In genomic region chr11:69059975-69060411, GRCm38 (mm10) we compare ENCODE assay signal across 8 mouse cellular contexts. TPM values are rescaled to one million over a fixed set of nuclear protein-coding genes. Genes with fewer than 3 reads are reported as not detected.
DNase-seq lines count a peak whose midpoint lies in the region; ATAC-seq and TF ChIP-seq lines count a peak whose summit lies in the region.

No protein-coding gene starts in this region.

- DNase-seq in adrenal gland, postnatal 14 days = peak; percentile 77
- no peak for DNase-seq in adrenal gland, adult 8-10 months
- DNase-seq in lung, embryonic 14.5 days = no peak
- DNase-seq in lung, postnatal 14 days = no peak
- DNase-seq in embryonic facial prominence, embryonic 14.5 days (ENCODE audit: low spot score) = peak; percentile 31
- peak; percentile 70 for DNase-seq in midbrain, embryonic 14.5 days
- DNase-seq in urinary bladder, postnatal 36 days (ENCODE audit: low spot score in 2 of 2) = no peak

- no peak; the same call in 1 of the 2 replicates for ATAC-seq in lung, embryonic 14.5 days (ENCODE audit: insufficient read depth)
- peak; percentile 3; the same call in 1 of the 2 replicates for ATAC-seq in embryonic facial prominence, embryonic 14.5 days (ENCODE audit: low read depth)
- ATAC-seq in intestine, embryonic 16.5 days = peak; percentile 14
- ATAC-seq in midbrain, embryonic 14.5 days (ENCODE audit: low FRiP score, low TSS enrichment) = peak; percentile 22

- peak overlapping the region; percentile 92 for H3K27ac ChIP-seq in lung, embryonic 14.5 days (ENCODE audit: low read depth)
- H3K27ac ChIP-seq in embryonic facial prominence, embryonic 14.5 days (replicated peaks; ENCODE audit: low read depth, low read length) = peak overlapping the region; percentile 86
- H3K27ac ChIP-seq in intestine, embryonic 16.5 days (ENCODE audit: low read length) = peak overlapping the region; percentile 93
- peak overlapping the region; percentile 90 for H3K27ac ChIP-seq in midbrain, embryonic 14.5 days (replicated peaks; ENCODE audit: low read depth, low read length)

- peak overlapping the region; percentile 77 for H3K9ac ChIP-seq in lung, embryonic 14.5 days
- peak overlapping the region; percentile 90 for H3K9ac ChIP-seq in embryonic facial prominence, embryonic 14.5 days (ENCODE audit: low read depth, low read length)
- peak overlapping the region; percentile 94 for H3K9ac ChIP-seq in intestine, embryonic 16.5 days (ENCODE audit: low read depth, low read length)
- peak overlapping the region; percentile 91 for H3K9ac ChIP-seq in midbrain, embryonic 14.5 days (replicated peaks; ENCODE audit: low read length)

- no peaks in the 10 kb centered on the region for H3K36me3 ChIP-seq in lung, embryonic 14.5 days (ENCODE audit: insufficient read depth)
- H3K36me3 ChIP-seq in embryonic facial prominence, embryonic 14.5 days (ENCODE audit: control insufficient read depth, insufficient read depth, low read length) = no peaks in the 10 kb centered on the region
- H3K36me3 ChIP-seq in intestine, embryonic 16.5 days (ENCODE audit: control insufficient read depth, insufficient read depth, low read length) = no peaks in the 10 kb centered on the region
- no peaks in the 10 kb centered on the region for H3K36me3 ChIP-seq in midbrain, embryonic 14.5 days (ENCODE audit: control insufficient read depth, insufficient read depth, low read length)

- WGBS in lung, embryonic 14.5 days = 0% methylated on average over 48 of the region's 49 CpGs
- WGBS in embryonic facial prominence, embryonic 14.5 days = 0% methylated on average over 17 of the region's 49 CpGs
- under 1% methylated on average over 42 of the region's 49 CpGs for WGBS in intestine, embryonic 16.5 days
- WGBS in midbrain, embryonic 14.5 days = 0% methylated on average over 49 of the region's 49 CpGs

- peaks cover 15% of the 10 kb centered on the region for H3K4me1 ChIP-seq in lung, embryonic 14.5 days (ENCODE audit: insufficient read depth)
- peaks cover 19% of the 10 kb centered on the region for H3K4me1 ChIP-seq in embryonic facial prominence, embryonic 14.5 days (ENCODE audit: control insufficient read depth, insufficient read depth, low read length)
- H3K4me1 ChIP-seq in intestine, embryonic 16.5 days (ENCODE audit: control insufficient read depth, insufficient read depth, low read length) = peaks cover 25% of the 10 kb centered on the region
- peaks cover 30% of the 10 kb centered on the region for H3K4me1 ChIP-seq in midbrain, embryonic 14.5 days (ENCODE audit: control insufficient read depth, insufficient read depth, low read length)

- no peaks in the 10 kb centered on the region for H3K9me3 ChIP-seq in lung, embryonic 14.5 days (ENCODE audit: low read depth, low read length)
- H3K9me3 ChIP-seq in embryonic facial prominence, embryonic 14.5 days (ENCODE audit: control insufficient read depth, low read length) = no peaks in the 10 kb centered on the region
- H3K9me3 ChIP-seq in intestine, embryonic 16.5 days (ENCODE audit: control insufficient read depth, low read length) = no peaks in the 10 kb centered on the region
- no peaks in the 10 kb centered on the region for H3K9me3 ChIP-seq in midbrain, embryonic 14.5 days (ENCODE audit: control insufficient read depth, low read length)

- H3K4me2 ChIP-seq in lung, embryonic 14.5 days = peak overlapping the region; percentile 97
- H3K4me2 ChIP-seq in embryonic facial prominence, embryonic 14.5 days (ENCODE audit: low read depth, low read length) = peak overlapping the region; percentile 96
- H3K4me2 ChIP-seq in intestine, embryonic 16.5 days (ENCODE audit: low read depth, low read length) = peak overlapping the region; percentile 96
- H3K4me2 ChIP-seq in midbrain, embryonic 14.5 days (ENCODE audit: low read length) = peak overlapping the region; percentile 94

- no peaks in the 10 kb centered on the region for H3K27me3 ChIP-seq in lung, embryonic 14.5 days (ENCODE audit: insufficient read depth, low read length)
- no peaks in the 10 kb centered on the region for H3K27me3 ChIP-seq in embryonic facial prominence, embryonic 14.5 days (replicated peaks; ENCODE audit: control insufficient read depth, insufficient read depth, low read length)
- H3K27me3 ChIP-seq in intestine, embryonic 16.5 days (replicated peaks; ENCODE audit: control insufficient read depth, insufficient read depth, low read length) = no peaks in the 10 kb centered on the region
- no peaks in the 10 kb centered on the region for H3K27me3 ChIP-seq in midbrain, embryonic 14.5 days (ENCODE audit: control insufficient read depth, insufficient read depth, low read length)

- H3K4me3 ChIP-seq in lung, embryonic 14.5 days (ENCODE audit: low read depth, low read length) = peak overlapping the region; percentile 85
- H3K4me3 ChIP-seq in embryonic facial prominence, embryonic 14.5 days (ENCODE audit: low read depth, low read length) = peak overlapping the region; percentile 97
- peak overlapping the region; percentile 90 for H3K4me3 ChIP-seq in intestine, embryonic 16.5 days (ENCODE audit: low read length)
- peak overlapping the region; percentile 91 for H3K4me3 ChIP-seq in midbrain, embryonic 14.5 days (replicated peaks; ENCODE audit: low read depth, low read length)

- no peak for TF ChIP-seq CTCF in lung, embryonic 14.5 days (IDR thresholded peaks at IDR 0.05; ENCODE audit: low read depth)

RNA-seq across cellular contexts. Expression of gene Borcs6, which starts 0.5 kb away (rescaled TPM):
- 19.2 and 20.6 TPM in 2 replicates for total RNA-seq in adrenal gland, postnatal 14 days (2021)
- total RNA-seq in adrenal gland, adult 8-10 months (2022) = 10 to 100 TPM; 29.8 to 33.9 (median 31.5) TPM
- polyA plus RNA-seq in lung, embryonic 14.5 days (2014; fragmentation: Nextera tagmentation; extraction: Ambion mirVana) = 8.0 and 9.5 TPM in 2 replicates
- 12.1 and 12.4 TPM in 2 replicates for polyA plus RNA-seq in embryonic facial prominence, embryonic 14.5 days (2014; fragmentation: Nextera tagmentation; extraction: Ambion mirVana)
- 8.0 and 8.6 TPM in 2 replicates for polyA plus RNA-seq in intestine, embryonic 16.5 days (2015; fragmentation: Nextera tagmentation; extraction: Ambion mirVana)
- 17.3 and 20.1 TPM in 2 replicates for polyA plus RNA-seq in midbrain, embryonic 14.5 days (2014; fragmentation: Nextera tagmentation; extraction: Ambion mirVana)

RNA-seq across cellular contexts. Expression of gene Tmem107, which starts 10.6 kb away (rescaled TPM):
- 12.0 and 12.3 TPM in 2 replicates for total RNA-seq in adrenal gland, postnatal 14 days (2021)
- 10 to 100 TPM; 13.1 to 28.3 (median 19.4) TPM for total RNA-seq in adrenal gland, adult 8-10 months (2022)
- polyA plus RNA-seq in lung, embryonic 14.5 days (2014; fragmentation: Nextera tagmentation; extraction: Ambion mirVana) = 51.0 and 54.4 TPM in 2 replicates
- 65.6 and 87.8 TPM in 2 replicates for polyA plus RNA-seq in embryonic facial prominence, embryonic 14.5 days (2014; fragmentation: Nextera tagmentation; extraction: Ambion mirVana)
- 38.6 and 44.8 TPM in 2 replicates for polyA plus RNA-seq in intestine, embryonic 16.5 days (2015; fragmentation: Nextera tagmentation; extraction: Ambion mirVana)
- polyA plus RNA-seq in midbrain, embryonic 14.5 days (2014; fragmentation: Nextera tagmentation; extraction: Ambion mirVana) = 28.0 and 36.5 TPM in 2 replicates

RNA-seq across cellular contexts. Expression of gene Aurkb, which starts 14.5 kb away (rescaled TPM):
- total RNA-seq in adrenal gland, postnatal 14 days (2021) = 17.1 and 18.8 TPM in 2 replicates
- total RNA-seq in adrenal gland, adult 8-10 months (2022) = 1 to 10 TPM; 1.7 to 2.9 (median 2.3) TPM
- 209 and 211 TPM in 2 replicates for polyA plus RNA-seq in lung, embryonic 14.5 days (2014; fragmentation: Nextera tagmentation; extraction: Ambion mirVana)
- polyA plus RNA-seq in embryonic facial prominence, embryonic 14.5 days (2014; fragmentation: Nextera tagmentation; extraction: Ambion mirVana) = 92.5 and 112 TPM in 2 replicates
- 114 and 139 TPM in 2 replicates for polyA plus RNA-seq in intestine, embryonic 16.5 days (2015; fragmentation: Nextera tagmentation; extraction: Ambion mirVana)
- 14.6 and 29.6 TPM in 2 replicates for polyA plus RNA-seq in midbrain, embryonic 14.5 days (2014; fragmentation: Nextera tagmentation; extraction: Ambion mirVana)

RNA-seq across cellular contexts. Expression of gene Vamp2, which starts 28.3 kb away (rescaled TPM):
- 111 and 139 TPM in 2 replicates for total RNA-seq in adrenal gland, postnatal 14 days (2021)
- 100 to 1,000 TPM; 118 to 221 (median 178) TPM for total RNA-seq in adrenal gland, adult 8-10 months (2022)
- polyA plus RNA-seq in lung, embryonic 14.5 days (2014; fragmentation: Nextera tagmentation; extraction: Ambion mirVana) = 64.0 and 64.2 TPM in 2 replicates
- 89.1 and 97.0 TPM in 2 replicates for polyA plus RNA-seq in embryonic facial prominence, embryonic 14.5 days (2014; fragmentation: Nextera tagmentation; extraction: Ambion mirVana)
- polyA plus RNA-seq in intestine, embryonic 16.5 days (2015; fragmentation: Nextera tagmentation; extraction: Ambion mirVana) = 65.8 TPM in 2 replicates
- polyA plus RNA-seq in midbrain, embryonic 14.5 days (2014; fragmentation: Nextera tagmentation; extraction: Ambion mirVana) = 258 and 260 TPM in 2 replicates

RNA-seq across cellular contexts. Expression of gene Per1, which starts 35.0 kb away (rescaled TPM):
- 116 and 118 TPM in 2 replicates for total RNA-seq in adrenal gland, postnatal 14 days (2021)
- total RNA-seq in adrenal gland, adult 8-10 months (2022) = 100 to 1,000 TPM in 1 of 4 experiments, 10 to 100 TPM in 3; 30.0 to 119 (median 51.6) TPM
- 15.4 and 23.7 TPM in 2 replicates for polyA plus RNA-seq in lung, embryonic 14.5 days (2014; fragmentation: Nextera tagmentation; extraction: Ambion mirVana)
- 21.5 and 28.2 TPM in 2 replicates for polyA plus RNA-seq in embryonic facial prominence, embryonic 14.5 days (2014; fragmentation: Nextera tagmentation; extraction: Ambion mirVana)
- polyA plus RNA-seq in intestine, embryonic 16.5 days (2015; fragmentation: Nextera tagmentation; extraction: Ambion mirVana) = 13.6 and 13.7 TPM in 2 replicates
- polyA plus RNA-seq in midbrain, embryonic 14.5 days (2014; fragmentation: Nextera tagmentation; extraction: Ambion mirVana) = 9.3 and 13.1 TPM in 2 replicates

Comparison
In these comparisons a context has a peak if more than half of its experiments do, and no peak if none do; other contexts are left out.
1. DNase-seq: peak in adrenal gland, postnatal 14 days (single experiment), embryonic facial prominence, embryonic 14.5 days (single experiment) and midbrain, embryonic 14.5 days (single experiment); none in adrenal gland, adult 8-10 months (single experiment), lung, embryonic 14.5 days (single experiment), lung, postnatal 14 days (single experiment) and urinary bladder, postnatal 36 days (0 of 2).
2. Peak in every context shown above with its lines, with median percentiles within 50 percentile points of each other: H3K27ac ChIP-seq, H3K4me2 ChIP-seq, H3K4me3 ChIP-seq and H3K9ac ChIP-seq.